Mouse (Mus musculus) liver, adult (tissue): ENCODE data around the gene Cxcr5.

Experiments used
- GATA4 ChIP-seq: IDR thresholded peaks from 2 replicates; pipeline ENCODE4 v1.6.1; 2014; ENCODE audit warnings: mild to moderate bottlenecking, low read length; ENCODE audit not compliant: insufficient replicate concordance

Gene Cxcr5

DNA sequence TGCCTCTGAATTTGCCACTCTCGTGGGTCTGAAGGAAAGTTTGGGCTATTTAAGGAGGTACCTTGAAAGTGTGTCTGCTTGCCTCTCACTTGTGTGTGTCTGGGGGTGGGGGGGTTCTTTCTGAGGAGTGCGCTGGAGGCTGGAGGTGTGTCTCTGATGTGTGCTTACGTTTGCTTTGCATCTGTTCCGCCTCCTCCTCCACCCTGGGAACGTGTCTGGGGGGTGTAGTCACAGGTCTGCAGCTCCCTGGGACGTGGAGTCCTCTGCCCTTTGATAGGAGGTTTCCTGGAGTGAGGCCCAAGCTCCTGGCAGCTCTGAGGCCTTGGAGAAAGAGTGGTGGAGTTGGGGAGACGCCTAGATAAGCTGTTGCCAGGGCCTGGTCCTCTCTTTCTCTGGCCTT lies 74.2 kb downstream of the Cxcr5 start:
- peak; percentile 96 for TF ChIP-seq GATA4

DNA sequence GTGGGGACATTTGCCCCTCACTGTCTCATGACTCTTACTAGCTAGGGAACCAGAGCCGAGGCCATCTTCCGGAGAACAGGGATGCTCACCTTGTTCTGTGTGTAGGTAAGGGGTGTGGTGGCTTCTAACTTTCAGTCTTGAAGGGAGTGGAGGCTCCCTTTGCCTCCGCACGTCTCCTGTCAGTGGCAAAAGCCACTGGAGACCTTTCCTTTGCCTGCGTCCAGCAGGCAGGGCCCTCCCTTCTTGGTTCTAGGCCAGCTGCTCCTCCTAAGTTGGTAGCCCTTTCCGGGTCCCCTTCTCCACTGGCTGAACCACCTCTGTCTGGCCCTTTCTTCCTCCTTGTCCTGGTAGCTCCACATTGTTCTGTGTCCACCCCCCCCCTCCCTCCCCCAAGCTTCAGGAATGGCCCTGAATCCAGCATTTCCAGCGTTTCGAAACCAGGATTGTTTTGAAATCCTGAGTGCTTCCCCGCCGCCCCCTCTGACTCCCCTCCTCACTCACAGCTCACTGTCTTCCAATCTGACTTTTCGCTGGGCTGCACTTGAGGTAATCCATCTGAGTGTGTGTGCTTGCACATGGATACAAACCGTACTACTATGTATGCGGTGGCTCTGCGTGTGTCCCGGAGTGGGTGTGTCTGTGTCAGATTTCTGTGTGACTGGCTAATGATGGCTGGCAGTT lies 74.8 kb downstream of the Cxcr5 start:
- no peak for TF ChIP-seq GATA4

DNA sequence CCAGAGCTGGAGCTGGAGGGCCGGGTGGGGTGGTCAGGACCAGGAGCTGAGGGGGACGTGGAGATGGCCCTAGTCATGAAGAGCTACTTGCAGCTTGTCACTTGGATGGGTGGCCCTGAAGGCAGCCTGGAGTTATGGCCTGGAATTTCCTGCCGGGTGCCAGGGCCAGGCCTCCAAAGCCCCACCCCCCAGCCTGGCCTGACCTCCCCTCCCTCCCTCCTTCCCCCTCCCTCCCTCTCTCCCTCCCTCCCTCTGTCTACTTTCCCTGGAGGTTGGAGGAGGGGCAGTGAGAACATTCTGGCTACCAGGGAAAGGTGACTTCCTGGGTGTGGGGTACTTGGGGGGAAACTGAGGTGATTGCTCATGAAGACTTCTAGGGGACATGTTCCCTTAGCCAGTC lies 75.3 kb downstream of the Cxcr5 start:
- no peak for TF ChIP-seq GATA4

GRCm38 (mm10) chr9:44485516-44486161 lies 76.0 kb downstream of the Cxcr5 start:
- TF ChIP-seq GATA4: peak; percentile 72; the same call in 1 of the 2 replicates

DNA sequence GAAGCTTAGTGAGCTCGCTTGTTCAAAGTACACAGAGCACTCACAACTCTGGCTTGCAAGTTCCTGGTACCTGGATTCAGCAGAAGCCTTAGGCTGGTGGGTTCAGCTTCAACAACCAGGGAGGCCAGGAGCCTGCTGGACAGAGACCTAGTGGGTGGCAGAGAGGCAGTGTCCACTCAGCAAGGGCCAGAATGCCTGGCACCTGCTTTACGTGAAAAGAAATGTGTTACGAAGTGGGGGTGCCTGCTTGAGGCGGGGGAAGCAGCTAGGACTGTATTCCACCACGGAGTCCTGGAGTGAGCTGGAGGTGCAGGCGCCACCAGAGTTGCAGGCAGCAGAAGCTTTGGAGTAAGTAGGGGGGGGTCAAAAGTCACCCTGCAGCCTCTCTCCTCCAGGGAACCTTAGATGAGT lies 76.6 kb downstream of the Cxcr5 start:
- TF ChIP-seq GATA4: no peak

DNA sequence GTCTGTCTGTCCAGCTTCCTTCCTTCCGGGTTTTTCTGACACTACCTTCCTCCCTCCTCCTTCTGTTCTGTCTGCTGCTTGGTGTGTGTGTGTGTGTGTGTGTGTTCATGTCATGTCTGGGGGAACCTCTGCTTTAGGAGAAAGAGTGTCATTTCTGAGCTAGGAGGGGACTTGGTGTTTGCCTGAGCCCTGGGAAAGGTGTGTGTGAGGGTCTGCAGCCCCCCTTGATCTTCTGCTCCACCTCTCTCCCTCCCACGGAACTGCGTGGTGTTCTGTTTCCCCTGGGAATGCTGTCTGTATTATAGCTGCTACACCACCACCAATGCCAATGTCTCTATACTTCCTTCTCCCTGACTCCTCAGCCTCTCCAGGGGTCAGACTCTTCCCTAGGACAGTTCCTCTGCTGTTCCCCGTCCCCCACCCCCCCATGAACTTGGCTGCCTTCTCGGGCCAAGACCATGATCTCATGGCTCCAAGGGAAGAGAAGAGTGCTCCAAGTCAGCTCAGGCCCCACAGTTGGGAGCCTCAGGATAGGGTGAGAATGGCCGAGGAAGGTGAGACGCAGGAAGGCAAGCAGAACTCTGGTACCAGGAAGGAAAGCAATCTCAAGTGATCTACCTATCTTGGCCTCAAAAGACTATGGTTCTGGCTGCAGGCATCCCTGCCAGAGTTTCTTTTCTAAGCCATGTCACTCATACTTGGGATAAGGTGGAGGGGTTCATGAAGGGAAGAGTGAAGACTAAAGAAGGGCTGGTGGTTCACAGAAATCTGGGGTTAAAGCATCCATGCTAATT lies 77.2 kb downstream of the Cxcr5 start:
- no peak for TF ChIP-seq GATA4

- no peak for TF ChIP-seq GATA4
Measured at GRCm38 (mm10) chr9:44483510-44484044, 78.1 kb downstream of the Cxcr5 start.

GRCm38 (mm10) chr9:44483041-44483509 lies 78.6 kb downstream of the Cxcr5 start:
- no peak for TF ChIP-seq GATA4

- no peak for TF ChIP-seq GATA4
Measured at GRCm38 (mm10) chr9:44482552-44482951, 79.1 kb downstream of the Cxcr5 start, which contains the start of gene Bcl9l. Bcl9l (plus strand) TSS chr9:44482825.

GRCm38 (mm10) chr9:44482112-44482511 lies 79.6 kb downstream of the Cxcr5 start:
- TF ChIP-seq GATA4: no peak

DNA sequence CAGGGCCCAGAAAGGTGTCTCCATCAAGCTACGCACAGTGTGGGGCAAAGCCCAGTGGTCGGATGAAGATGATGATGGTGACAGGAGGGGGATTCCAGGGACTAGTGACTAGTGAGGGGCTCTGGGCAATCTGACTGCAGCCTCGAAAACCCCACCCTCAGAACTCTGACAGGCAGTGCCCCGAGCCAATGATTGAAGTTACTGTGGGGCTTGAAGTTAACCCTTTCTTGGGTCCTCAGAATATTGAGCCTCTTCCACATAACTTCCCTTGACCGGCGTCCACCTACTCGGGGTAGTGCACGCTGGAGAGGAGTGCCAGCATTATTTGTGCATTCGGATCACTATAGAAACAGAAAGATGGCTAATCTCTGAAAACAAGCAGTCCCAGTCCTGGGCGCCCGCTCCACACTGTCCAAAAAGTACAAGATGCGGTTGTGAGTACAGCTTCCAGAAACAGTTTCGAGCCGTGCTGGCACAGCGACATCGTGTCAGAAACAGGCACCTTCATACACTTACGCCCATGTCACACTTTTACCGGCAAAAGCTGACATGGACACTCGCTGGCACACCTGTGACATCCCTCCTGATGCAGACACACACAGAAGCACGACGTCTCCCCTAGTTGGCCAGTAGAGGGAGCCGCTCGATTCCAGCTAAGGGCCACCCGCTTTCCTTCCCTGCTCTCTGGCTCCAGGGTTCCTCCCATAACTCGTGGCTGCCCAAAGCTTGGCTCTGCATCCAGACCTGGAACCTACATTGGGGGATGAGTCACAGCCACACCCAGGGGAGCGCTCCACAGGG lies 81.8 kb downstream of the Cxcr5 start:
- no peak for TF ChIP-seq GATA4

GRCm38 (mm10) chr9:44478959-44479605 lies 82.6 kb downstream of the Cxcr5 start:
- no peak for TF ChIP-seq GATA4

DNA sequence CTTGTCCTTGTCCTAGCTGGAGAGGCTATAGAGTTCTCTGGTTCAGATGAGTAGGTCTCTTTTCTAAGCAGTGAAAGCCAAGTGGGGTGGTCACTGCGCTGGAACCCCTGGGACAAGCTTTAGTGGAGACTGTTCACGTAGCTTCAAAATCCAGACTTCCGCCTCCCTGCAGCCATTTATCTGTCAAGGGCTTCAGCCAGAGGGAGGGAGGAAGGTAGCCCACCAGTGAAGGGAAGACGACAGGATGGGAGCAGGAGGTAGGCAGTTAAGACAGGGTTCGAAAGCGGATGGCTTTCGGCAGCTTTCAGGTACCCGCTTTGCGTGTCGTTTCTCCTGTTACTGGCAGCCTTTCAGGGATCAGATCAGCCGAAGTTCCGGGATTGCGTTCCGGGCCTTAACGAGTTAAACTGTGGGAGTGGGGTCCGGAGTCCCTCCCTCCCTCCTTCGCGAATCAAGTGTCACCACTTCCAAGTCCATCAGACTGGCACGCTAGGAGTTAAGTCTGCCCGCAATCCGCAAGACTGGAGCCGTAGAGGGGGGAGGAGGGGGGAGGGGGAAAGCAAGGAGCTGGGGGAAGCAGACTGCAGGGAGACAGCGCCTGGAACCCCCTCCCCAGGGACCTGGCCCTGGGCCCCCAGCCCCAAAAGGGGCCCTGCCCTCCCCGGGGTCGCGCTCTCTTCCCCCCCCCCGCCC lies 83.3 kb downstream of the Cxcr5 start:
- TF ChIP-seq GATA4: no peak

DNA sequence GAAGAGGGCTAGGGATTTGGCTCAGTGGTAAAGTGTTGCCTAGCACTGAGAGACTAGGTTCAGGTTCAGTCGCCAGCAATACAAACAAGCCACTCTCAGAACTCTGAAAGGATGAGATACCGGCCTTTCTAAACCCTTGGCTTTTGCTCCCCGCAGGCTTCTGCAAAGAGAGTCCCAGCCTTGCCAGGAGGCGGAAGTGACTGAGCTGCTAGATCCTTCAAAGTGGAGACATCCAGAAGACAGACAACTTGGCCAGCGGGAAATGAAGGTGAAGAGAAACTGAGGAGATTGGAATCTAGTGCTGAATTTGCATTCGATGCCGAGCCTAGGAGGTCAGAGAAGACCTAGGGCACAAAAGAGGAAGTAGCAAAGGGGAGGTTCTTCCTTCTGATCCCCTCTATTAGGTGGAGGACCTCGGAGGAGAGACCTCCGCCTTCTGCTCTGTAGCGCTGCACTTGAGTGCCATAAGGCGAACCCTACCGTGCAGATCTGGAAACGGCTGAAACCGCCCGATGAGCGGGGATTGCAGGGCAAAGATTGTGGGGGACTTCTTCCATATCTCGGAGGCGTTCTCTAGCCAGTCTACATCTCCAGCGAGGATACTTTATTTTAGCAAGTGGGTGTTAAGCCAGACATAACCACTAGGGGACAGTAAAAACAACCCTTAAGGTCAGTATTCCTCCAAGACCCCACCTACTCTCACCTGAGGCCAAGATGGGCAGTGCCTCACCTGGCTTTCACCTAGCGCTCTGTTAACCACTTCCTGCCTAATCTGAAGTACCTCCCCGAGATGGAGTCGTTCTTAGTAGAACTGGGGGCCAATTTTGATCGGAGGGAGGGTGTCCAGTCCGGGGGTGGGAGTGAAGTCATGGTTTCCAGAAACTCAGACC lies 84.1 kb downstream of the Cxcr5 start:
- TF ChIP-seq GATA4: no peak
